Mouse (Mus musculus) MEL (cell line): ENCODE results near the gene Zfp651. TPM values are rescaled to one million over a fixed set of nuclear protein-coding genes. Genes with fewer than 3 reads are reported as not detected.

Source experiments
- DNase-seq: peaks from one replicate; pipeline ENCODE4 v3.0.0; 2011; ENCODE audit warnings: low read depth, low spot score
- H3K27ac ChIP-seq: 2 replicates; pipeline ENCODE4 v1.5.1; 2012; ENCODE audit warnings: low read depth, mild to moderate bottlenecking, control low read depth, low read length, moderate library complexity; ENCODE audit not compliant: control insufficient read depth
- H3K27me3 ChIP-seq, 2 experiments: fragments of 150-350 bp in 1 of 2; sonication (generic) in 1 of 2; 2 replicates each; pipeline ENCODE4 v1.6.1; 2012; ENCODE audit warnings: low read length in 2 of 2, mild to moderate bottlenecking in 2 of 2, improper control_type of control experiment in 1 of 2, moderate library complexity in 1 of 2; ENCODE audit not compliant: insufficient read depth in 2 of 2, control insufficient read depth in 1 of 2
- H3K36me3 ChIP-seq, 2 experiments: 2 replicates each; pipeline ENCODE4 v1.6.1; 2012 to 2014; ENCODE audit warnings: low read length in 2 of 2, improper control_type of control experiment in 1 of 2, inconsistent platforms in 1 of 2, mild to moderate bottlenecking in 1 of 2; ENCODE audit not compliant: insufficient read depth in 2 of 2, control insufficient read depth in 1 of 2
- H3K4me1 ChIP-seq, 2 experiments: fragments of 150-350 bp in 1 of 2; sonication (generic) in 1 of 2; 2 replicates each; pipeline ENCODE4 v1.6.1; 2012; ENCODE audit warnings: low read length in 2 of 2, improper control_type of control experiment in 1 of 2, mild to moderate bottlenecking in 1 of 2; ENCODE audit not compliant: insufficient read depth in 2 of 2, control insufficient read depth in 1 of 2
- H3K4me3 ChIP-seq, 2 experiments: fragments of 150-350 bp in 1 of 2; sonication (generic) in 1 of 2; 2 replicates each; pipeline ENCODE4 v1.5.1; 2012; ENCODE audit warnings: low read depth in 2 of 2, low read length in 2 of 2, mild to moderate bottlenecking in 2 of 2, moderate library complexity in 2 of 2, control low read depth in 1 of 2, improper control_type of control experiment in 1 of 2; ENCODE audit not compliant: control insufficient read depth in 1 of 2, insufficient read depth in 1 of 2
- H3K79me2 ChIP-seq: 2 replicates; pipeline ENCODE4 v1.6.1; 2012; ENCODE audit warnings: mild to moderate bottlenecking, low read length, moderate library complexity; ENCODE audit not compliant: control insufficient read depth, poor library complexity, insufficient read depth
- H3K9ac ChIP-seq: 2 replicates; pipeline ENCODE4 v1.6.1; 2012; ENCODE audit warnings: low read depth, mild to moderate bottlenecking, control low read depth, low read length, moderate library complexity; ENCODE audit not compliant: control insufficient read depth, poor library complexity, severe bottlenecking
- H3K9me3 ChIP-seq: fragments of 150-350 bp; sonication (generic); replicated peaks from 2 replicates; pipeline ENCODE4 v1.6.1; 2012; ENCODE audit warnings: mild to moderate bottlenecking, low read length, improper control_type of control experiment, moderate library complexity; ENCODE audit not compliant: insufficient read depth
- CHD1 ChIP-seq: IDR thresholded peaks from 2 replicates; pipeline ENCODE4 v1.6.1; 2012; ENCODE audit warnings: low read depth, mild to moderate bottlenecking, inconsistent platforms, low read length, improper control_type of control experiment
- CTCF ChIP-seq, 3 experiments: IDR thresholded peaks in 2 of 3; conservative IDR thresholded peaks in 1 of 3; 2 replicates each; pipeline ENCODE4 v1.5.1; 2011 to 2012; ENCODE audit warnings: low read length in 3 of 3, low read depth in 2 of 3, mild to moderate bottlenecking in 2 of 3, improper control_type of control experiment in 1 of 3, inconsistent platforms in 1 of 3, mixed read lengths in 1 of 3, moderate library complexity in 1 of 3; ENCODE audit not compliant: control insufficient read depth in 1 of 3, insufficient read depth in 1 of 3, poor library complexity in 1 of 3, severe bottlenecking in 1 of 3
- GABPA ChIP-seq: IDR thresholded peaks from 2 replicates; pipeline ENCODE4 v1.6.1; 2012; ENCODE audit warnings: low read depth, mild to moderate bottlenecking, inconsistent platforms, low read length, improper control_type of control experiment, moderate library complexity
- HCFC1 ChIP-seq: IDR thresholded peaks from 2 replicates; pipeline ENCODE4 v1.6.1; 2012; ENCODE audit warnings: low read depth, mild to moderate bottlenecking, inconsistent platforms, low read length, improper control_type of control experiment, moderate library complexity
- JUND ChIP-seq: IDR thresholded peaks from 2 replicates; pipeline ENCODE4 v1.6.1; 2011; ENCODE audit warnings: low read depth, mild to moderate bottlenecking, improper control_type of control experiment, low read length
- KAT2A ChIP-seq: conservative IDR thresholded peaks from 2 replicates; pipeline ENCODE4 v1.6.1; 2012; ENCODE audit warnings: low read depth, low read length, improper control_type of control experiment, inconsistent platforms
- MAX ChIP-seq: IDR thresholded peaks from 2 replicates; pipeline ENCODE4 v1.6.1; 2011; ENCODE audit warnings: low read length, improper control_type of control experiment
- MAZ ChIP-seq: IDR thresholded peaks from 2 replicates; pipeline ENCODE4 v1.6.1; 2012; ENCODE audit warnings: low read depth, mild to moderate bottlenecking, inconsistent platforms, low read length, improper control_type of control experiment
- MXI1 ChIP-seq: IDR thresholded peaks from 2 replicates; pipeline ENCODE4 v1.6.1; 2011; ENCODE audit warnings: mild to moderate bottlenecking, low read depth, low read length, improper control_type of control experiment
- MYB ChIP-seq: IDR thresholded peaks from 2 replicates; pipeline ENCODE4 v1.6.1; 2011; ENCODE audit warnings: mild to moderate bottlenecking, low read depth, low read length, improper control_type of control experiment
- MYC ChIP-seq: IDR thresholded peaks from 2 replicates; pipeline ENCODE4 v1.6.1; 2011; ENCODE audit warnings: low read depth, mild to moderate bottlenecking, low read length, improper control_type of control experiment, moderate library complexity
- POLR2AphosphoS5 ChIP-seq: IDR thresholded peaks from 2 replicates; pipeline ENCODE4 v1.6.1; 2012; ENCODE audit warnings: low read depth, borderline replicate concordance, mild to moderate bottlenecking, inconsistent platforms, low read length, moderate library complexity, mixed read lengths
- RAD21 ChIP-seq: IDR thresholded peaks from 2 replicates; pipeline ENCODE4 v1.6.1; 2011; ENCODE audit warnings: mild to moderate bottlenecking, low read depth, low read length, improper control_type of control experiment
- RCOR1 ChIP-seq: IDR thresholded peaks from 2 replicates; pipeline ENCODE4 v1.6.1; 2012; ENCODE audit warnings: low read depth, mild to moderate bottlenecking, inconsistent platforms, low read length, improper control_type of control experiment
- SIN3A ChIP-seq: IDR thresholded peaks from 2 replicates; pipeline ENCODE4 v1.6.1; 2012; ENCODE audit warnings: low read length, improper control_type of control experiment, inconsistent platforms
- SMC3 ChIP-seq: IDR thresholded peaks from 2 replicates; pipeline ENCODE4 v1.6.1; 2011; ENCODE audit warnings: low read depth, low read length, improper control_type of control experiment
- TBP ChIP-seq: IDR thresholded peaks from 2 replicates; pipeline ENCODE4 v1.8.0; 2011; ENCODE audit warnings: low read depth, low read length, improper control_type of control experiment
- TCF12 ChIP-seq: IDR thresholded peaks from 2 replicates; pipeline ENCODE4 v1.6.1; 2014; ENCODE audit warnings: low read depth, mild to moderate bottlenecking, inconsistent platforms, low read length, improper control_type of control experiment, moderate library complexity
- UBTF ChIP-seq: IDR thresholded peaks from 2 replicates; pipeline ENCODE4 v1.6.1; 2012; ENCODE audit warnings: low read depth, mild to moderate bottlenecking, inconsistent platforms, low read length, improper control_type of control experiment, moderate library complexity, borderline replicate concordance; ENCODE audit not compliant: insufficient read depth
- USF1 ChIP-seq: IDR thresholded peaks from 2 replicates; pipeline ENCODE4 v1.6.1; 2014; ENCODE audit warnings: low read depth, mild to moderate bottlenecking, inconsistent platforms, low read length, improper control_type of control experiment, moderate library complexity
- USF2 ChIP-seq, 2 experiments: IDR thresholded peaks; 2 replicates each; pipeline ENCODE4 v1.6.1; 2011 to 2012; ENCODE audit warnings: improper control_type of control experiment in 2 of 2, low read length in 2 of 2, borderline replicate concordance in 1 of 2, inconsistent platforms in 1 of 2, low read depth in 1 of 2, mild to moderate bottlenecking in 1 of 2; ENCODE audit not compliant: insufficient read depth in 1 of 2
- ZKSCAN1 ChIP-seq: IDR thresholded peaks from 2 replicates; pipeline ENCODE4 v1.6.1; 2012; ENCODE audit warnings: low read depth, mild to moderate bottlenecking, inconsistent platforms, low read length, improper control_type of control experiment, moderate library complexity
- ZMIZ1 ChIP-seq: IDR thresholded peaks from 2 replicates; pipeline ENCODE4 v1.6.1; 2012; ENCODE audit warnings: low read depth, mild to moderate bottlenecking, inconsistent platforms, low read length, improper control_type of control experiment, moderate library complexity
- ZNF384 ChIP-seq: IDR thresholded peaks from 2 replicates; pipeline ENCODE4 v1.6.1; 2012; ENCODE audit warnings: low read depth, mild to moderate bottlenecking, inconsistent platforms, low read length, improper control_type of control experiment
- polyA plus RNA-seq, 2 experiments: library from polyadenylated mRNA; stranded (reverse) in 1 of 2; unstranded in 1 of 2; fragments of >175 nt in 1 of 2; fragments of >200 nt in 1 of 2; gene quantifications; 2 replicates each; pipeline versions ENCODE4 v1.2.1 to v1.2.4; 2012; ENCODE audit warnings: low replicate concordance in 2 of 2, low read depth in 1 of 2; ENCODE audit not compliant: insufficient read length in 2 of 2, insufficient read depth in 1 of 2, missing spikeins in 1 of 2
- total RNA-seq: library from RNA; depleted of rRNA; stranded (reverse); fragments of 300-350 nt; gene quantifications from 2 replicates; pipeline ENCODE4 v1.2.3, GENCODE M21; 2012

The Zfp651 gene
- total and polyA plus RNA-seq, 3 experiments = 0.07 to 0.12 TPM; not detected in 1

GRCm38 (mm10) chr9:121765166-121765855 is 6.2 kb downstream of the Zfp651 start:
- DNase-seq = no peak
- no peak overlapping the region for H3K9ac ChIP-seq
- TF ChIP-seq UBTF = no peak
- no peak for TF ChIP-seq USF1
- TF ChIP-seq CTCF (IDR thresholded peaks at IDR 0.05 in 2 of 3, conservative IDR thresholded peaks at IDR 0.05 in 1 of 3; ENCODE audit: control insufficient read depth in 1 of 3, insufficient read depth in 1 of 3, low read depth in 2 of 3, low read length in 3 of 3, poor library complexity in 1 of 3, severe bottlenecking in 1 of 3) = no peak
- TF ChIP-seq GABPA = no peak
- TF ChIP-seq JUND = no peak
- TF ChIP-seq MYC = no peak
- TF ChIP-seq MAZ = no peak
- TF ChIP-seq ZKSCAN1 = no peak
- TF ChIP-seq MAX = no peak
- no peak for TF ChIP-seq KAT2A
- TF ChIP-seq SMC3 = no peak
- no peak for TF ChIP-seq ZNF384
- no peak for TF ChIP-seq POLR2AphosphoS5
- no peak for TF ChIP-seq RCOR1
- no peak for TF ChIP-seq MXI1
- TF ChIP-seq TCF12 = no peak
- TF ChIP-seq MYB = no peak
- no peak for TF ChIP-seq TBP
- no peak for TF ChIP-seq RAD21
- no peaks in the 10 kb centered on the region for H3K9me3 ChIP-seq
- H3K27ac ChIP-seq = no peak overlapping the region
- no peaks in the 10 kb centered on the region for H3K27me3 ChIP-seq
- H3K4me3 ChIP-seq = no peak overlapping the region
- H3K4me1 ChIP-seq = no peaks in the 10 kb centered on the region
- no peaks in the 10 kb centered on the region for H3K36me3 ChIP-seq
- H3K79me2 ChIP-seq = no peaks in the 10 kb centered on the region

GRCm38 (mm10) chr9:121772412-121772811 is 13.3 kb downstream of the Zfp651 start:
- H3K79me2 ChIP-seq = no peaks in the 10 kb centered on the region
- no peak for TF ChIP-seq TBP
- TF ChIP-seq CHD1 = no peak
- TF ChIP-seq RCOR1 = no peak
- no peak for TF ChIP-seq MYB
- no peak for TF ChIP-seq USF2 (IDR thresholded peaks at IDR 0.05; ENCODE audit: borderline replicate concordance in 1 of 2, insufficient read depth in 1 of 2, low read depth in 1 of 2, low read length in 2 of 2)
- TF ChIP-seq MXI1 = no peak
- TF ChIP-seq GABPA = no peak
- TF ChIP-seq ZMIZ1 = no peak
- TF ChIP-seq HCFC1 = no peak
- no peak for TF ChIP-seq SIN3A
- TF ChIP-seq, all 39 proteins: peak for 0
- DNase-seq = no peak
- no peak overlapping the region for H3K4me3 ChIP-seq
- no peaks in the 10 kb centered on the region for H3K9me3 ChIP-seq
- no peak overlapping the region for H3K9ac ChIP-seq
- no peaks in the 10 kb centered on the region for H3K4me1 ChIP-seq
- H3K36me3 ChIP-seq = no peaks in the 10 kb centered on the region
- H3K27ac ChIP-seq = no peak overlapping the region
- no peaks in the 10 kb centered on the region for H3K27me3 ChIP-seq
